Mouse (Mus musculus) forebrain, embryonic 10.5 days (tissue): ENCODE data around the gene Slc16a1. TPM values are rescaled to one million over a fixed set of nuclear protein-coding genes. Genes with fewer than 3 reads are reported as not detected.
"Not testable (repeated sequence)": the region's sequence is repeated elsewhere in the genome, so short reads cannot be mapped to it uniquely, and the experiment has no call there.

Experiments used
- DNase-seq: peaks from one replicate; pipeline ENCODE4 v3.0.0-alpha.2; 2017; ENCODE audit warnings: low spot score; ENCODE audit errors: extremely low spot score
- H3K27ac ChIP-seq: fragments of 300-500 bp; sonication (generic); 2 replicates; pipeline ENCODE4 v1.5.1; 2016; ENCODE audit warnings: mild to moderate bottlenecking
- H3K27me3 ChIP-seq: fragments of 300-500 bp; sonication (generic); 2 replicates; pipeline ENCODE4 v1.6.1; 2016; ENCODE audit warnings: mild to moderate bottlenecking; ENCODE audit not compliant: poor library complexity, severe bottlenecking
- H3K36me3 ChIP-seq: fragments of 300-500 bp; sonication (generic); replicated peaks from 2 replicates; pipeline ENCODE4 v1.6.1; 2016; ENCODE audit warnings: mild to moderate bottlenecking, moderate library complexity
- H3K4me1 ChIP-seq: fragments of 300-500 bp; sonication (generic); 2 replicates; pipeline ENCODE4 v1.6.1; 2016
- H3K4me3 ChIP-seq: fragments of 300-500 bp; sonication (generic); 2 replicates; pipeline ENCODE4 v1.5.1; 2016; ENCODE audit warnings: mild to moderate bottlenecking, moderate library complexity
- H3K9me3 ChIP-seq: fragments of 300-500 bp; sonication (generic); 2 replicates; pipeline ENCODE4 v1.6.1; 2016; ENCODE audit warnings: mild to moderate bottlenecking, moderate library complexity
- WGBS: fragments of 180-500 bp; shearing (Covaris S2); methylation state at CpG from one replicate; pipeline ENCODE4 v1.1.7; 2016; 5-methylcytosine and 5-hydroxymethylcytosine counted together
- polyA plus RNA-seq: library from polyadenylated mRNA; unstranded; fragments of >200 nt; fragmentation: Nextera tagmentation; extraction: Ambion mirVana; gene quantifications from 2 replicates; pipeline ENCODE4 v1.2.1, GENCODE M21; 2016

Gene Slc16a1
- polyA plus RNA-seq, 1 experiment from 2014 or later, result 57.3 TPM

DNA sequence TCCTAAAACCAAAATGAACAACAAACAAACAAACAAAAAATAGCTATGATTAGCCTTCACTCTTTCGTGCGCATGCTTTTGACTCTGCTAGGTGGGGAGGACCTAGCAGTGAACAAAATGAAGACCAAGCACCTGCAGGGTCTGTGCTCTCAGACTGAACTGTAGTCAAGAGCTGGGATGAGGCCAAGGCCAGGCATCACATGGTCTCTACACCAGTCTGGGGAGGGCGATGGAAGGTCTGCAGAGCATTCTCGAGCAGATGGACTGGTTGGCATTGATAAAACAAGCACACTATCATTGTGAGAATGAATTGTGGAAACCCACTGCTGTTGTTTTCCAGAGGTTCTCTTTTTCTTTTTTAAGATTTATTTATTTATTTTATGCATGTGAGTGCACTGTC lies 65.5 kb downstream of the Slc16a1 start:
- Histone ChIP-seq H3K9me3 (no peaks in the 10 kb centered on the region), H3K4me3 (no peak overlapping the region), H3K27me3 (peaks cover 20% of the 10 kb centered on the region), H3K27ac (no peak overlapping the region), H3K36me3 (no peaks in the 10 kb centered on the region), H3K4me1 (peaks cover 7% of the 10 kb centered on the region; the same call in 1 of the 2 replicates)
- no peak for DNase-seq
- WGBS, result 97% methylated on average over 4 of the region's 4 CpGs

DNA sequence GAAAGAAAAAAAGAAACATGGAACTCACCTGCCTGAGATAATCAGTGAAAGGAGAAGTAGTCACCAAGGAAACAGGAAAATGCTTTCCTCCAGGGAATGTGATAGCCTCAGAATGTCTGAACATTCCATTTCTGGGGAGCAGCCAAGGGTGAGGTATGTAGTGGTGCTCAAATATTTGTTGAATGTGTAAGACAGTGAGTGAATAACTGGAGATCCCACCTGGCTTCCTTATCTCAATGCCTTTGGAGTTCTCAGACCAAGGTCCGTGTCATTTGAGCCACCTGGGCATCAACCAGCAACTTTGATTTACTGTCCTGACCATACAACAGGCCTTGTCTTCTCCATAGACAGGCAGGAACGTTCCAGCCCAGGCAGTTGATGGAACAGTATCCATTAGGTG lies 68.0 kb downstream of the Slc16a1 start:
- 86% methylated on average over 2 of the region's 2 CpGs for WGBS
- Histone ChIP-seq H3K4me1 (peaks cover 4% of the 10 kb centered on the region; the same call in 1 of the 2 replicates), H3K9me3 (no peaks in the 10 kb centered on the region), H3K36me3 (no peaks in the 10 kb centered on the region), H3K27me3 (no peaks in the 10 kb centered on the region), H3K27ac (no peak overlapping the region), H3K4me3 (no peak overlapping the region)
- DNase-seq, result no peak

DNA sequence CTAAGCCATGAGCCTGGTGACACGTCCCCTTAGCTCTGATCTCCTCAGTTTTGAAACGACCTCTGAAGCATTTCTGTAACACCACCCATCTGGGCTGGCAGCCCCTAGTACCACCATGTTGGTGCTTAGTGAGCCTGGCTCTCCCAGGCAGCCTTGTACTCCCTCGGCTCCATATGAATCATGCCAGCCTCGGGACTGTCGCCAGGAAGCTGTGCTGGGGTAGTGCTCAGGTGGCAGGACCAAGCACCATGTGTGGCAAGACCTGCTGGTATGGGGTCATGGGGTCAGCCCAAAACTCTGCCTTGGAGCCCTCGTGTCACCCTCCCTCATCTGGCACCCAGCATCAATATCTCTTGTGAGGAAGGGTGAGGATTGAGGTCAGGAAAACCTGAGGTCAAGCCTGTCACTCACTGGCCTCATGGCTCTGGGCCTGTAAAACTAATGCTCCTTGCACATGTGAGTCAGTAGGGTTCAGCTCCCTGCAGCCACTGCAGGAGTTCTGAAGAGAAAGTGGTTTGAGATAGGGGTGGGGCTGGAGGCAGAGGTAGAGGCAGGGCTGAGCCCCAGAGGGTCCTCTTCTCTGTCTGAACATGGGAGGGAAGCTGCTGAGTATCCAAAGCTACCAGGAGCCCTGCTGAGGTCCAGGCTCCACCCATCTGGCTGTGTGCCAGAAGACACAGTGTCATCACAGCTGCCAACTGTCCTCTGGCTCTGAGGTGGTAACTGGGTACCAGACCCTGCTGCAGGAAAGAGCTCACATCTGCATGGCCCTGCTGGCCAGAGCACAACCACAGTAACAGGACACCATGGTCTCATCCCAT lies 68.7 kb downstream of the Slc16a1 start:
- not testable (repeated sequence) for H3K9me3 ChIP-seq, H3K36me3 ChIP-seq, DNase-seq, H3K4me1 ChIP-seq, H3K27me3 ChIP-seq, H3K4me3 ChIP-seq, H3K27ac ChIP-seq
- WGBS, result 75% methylated on average over 6 of the region's 6 CpGs

DNA sequence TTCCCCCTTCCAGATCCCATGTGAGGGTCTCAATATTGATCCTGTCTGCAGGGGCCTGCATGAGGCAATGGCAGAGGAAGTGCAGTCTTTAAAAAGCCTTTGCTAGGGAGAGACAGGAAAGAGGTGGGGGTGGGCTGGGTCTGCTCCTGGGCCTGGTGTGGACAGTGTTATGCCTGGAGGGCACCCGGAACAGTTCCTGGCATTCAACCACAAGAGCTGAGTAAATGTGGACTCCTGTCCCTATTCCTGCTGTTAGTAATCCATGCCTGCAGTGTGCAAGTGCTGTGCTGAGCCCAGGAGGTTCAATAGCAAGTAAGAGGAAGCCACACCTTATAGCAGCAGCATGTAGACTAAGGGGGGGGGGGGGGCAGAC lies 69.3 kb downstream of the Slc16a1 start:
- H3K4me1 ChIP-seq, H3K27ac ChIP-seq, H3K27me3 ChIP-seq, DNase-seq, H3K36me3 ChIP-seq, H3K4me3 ChIP-seq, H3K9me3 ChIP-seq: not testable (repeated sequence)
- 71% methylated on average over 1 of the region's 1 CpGs for WGBS

Other genes starting within 250 kb of the Slc16a1 start
- gene Lrig2, start 126.8 kb upstream of the Slc16a1 start, polyA plus RNA-seq, result 15.1 and 16.4 TPM in 2 replicates
- gene Ppm1j, start 142.4 kb downstream of the Slc16a1 start, polyA plus RNA-seq, result 1.4 and 1.6 TPM in 2 replicates
- gene Fam19a3, start 143.2 kb downstream of the Slc16a1 start, polyA plus RNA-seq, result not detected in 2 replicates
- 84.9 and 90.1 TPM in 2 replicates for gene Rhoc, start 149.7 kb downstream of the Slc16a1 start, polyA plus RNA-seq
- gene Mov10, start 179.9 kb downstream of the Slc16a1 start, polyA plus RNA-seq, result 16.8 and 19.5 TPM in 2 replicates
- 30.0 and 33.7 TPM in 2 replicates for gene St7l, start 225.3 kb downstream of the Slc16a1 start, polyA plus RNA-seq
- 206 and 214 TPM in 2 replicates for gene Capza1, start 225.8 kb downstream of the Slc16a1 start, polyA plus RNA-seq